Mouse (Mus musculus) CH12.LX (cell line): ENCODE measurements around the gene Abhd6.

Source experiments
- CTCF ChIP-seq, 2 experiments: IDR thresholded peaks in 1 of 2; conservative IDR thresholded peaks in 1 of 2; 2 replicates each; pipeline ENCODE4 v1.5.1; 2011 to 2012; ENCODE audit warnings: low read depth in 2 of 2, low read length in 2 of 2, improper control_type of control experiment in 1 of 2, inconsistent platforms in 1 of 2, mild to moderate bottlenecking in 1 of 2, moderate library complexity in 1 of 2
- EP300 ChIP-seq: IDR thresholded peaks from 2 replicates; pipeline ENCODE4 v1.6.1; 2011; ENCODE audit warnings: low read length, improper control_type of control experiment
- JUND ChIP-seq: conservative IDR thresholded peaks from 2 replicates; pipeline ENCODE4 v1.6.1; 2011; ENCODE audit warnings: low read depth, low read length, improper control_type of control experiment
- MAX ChIP-seq: IDR thresholded peaks from 2 replicates; pipeline ENCODE4 v1.6.1; 2011; ENCODE audit warnings: low read length, improper control_type of control experiment
- NELFE ChIP-seq: IDR thresholded peaks from 2 replicates; pipeline ENCODE4 v1.6.1; 2011; ENCODE audit warnings: low read depth, low read length, improper control_type of control experiment
- POLR2A ChIP-seq: IDR thresholded peaks from 2 replicates; pipeline ENCODE4 v1.6.1; 2011; ENCODE audit warnings: low read depth, mild to moderate bottlenecking, improper control_type of control experiment, low read length
- SIN3A ChIP-seq: IDR thresholded peaks from 2 replicates; pipeline ENCODE4 v1.6.1; 2012; ENCODE audit warnings: low read length, improper control_type of control experiment, inconsistent platforms
- SMC3 ChIP-seq: IDR thresholded peaks from 2 replicates; pipeline ENCODE4 v1.6.1; 2011; ENCODE audit warnings: low read depth, low read length, improper control_type of control experiment

GRCm38 (mm10) chr14:7961714-7962113 is 41.0 kb upstream of the Abhd6 start:
- TF ChIP-seq POLR2A: no peak
- no peak for TF ChIP-seq EP300
- no peak for TF ChIP-seq MAX
- no peak for TF ChIP-seq CTCF (conservative IDR thresholded peaks at IDR 0.05 in 1 of 2, IDR thresholded peaks at IDR 0.05 in 1 of 2; ENCODE audit: low read depth in 2 of 2, low read length in 2 of 2)
- TF ChIP-seq NELFE: no peak
- TF ChIP-seq SMC3: no peak
- no peak for TF ChIP-seq SIN3A
- no peak for TF ChIP-seq JUND
